Mouse (Mus musculus): ENCODE measurements around the gene Fam189a1. TPM values are rescaled to one million over a fixed set of nuclear protein-coding genes. Genes with fewer than 3 reads are reported as not detected.

Gene Fam189a1
- polyA plus RNA-seq, 1 experiment, result not detected

- Histone ChIP-seq H3K9me3 (replicated peaks; ENCODE audit: control insufficient read depth, insufficient read depth, low read length, poor library complexity, severe bottlenecking) (no peaks in the 10 kb centered on the region), H3K4me1 (ENCODE audit: control insufficient read depth, insufficient read depth, low read length) (no peaks in the 10 kb centered on the region)
- TF ChIP-seq POLR2A (IDR thresholded peaks at IDR 0.05; ENCODE audit: insufficient read depth, low read length) (no peak), EP300 (IDR thresholded peaks at IDR 0.05; ENCODE audit: insufficient read depth, low read depth, low read length) (no peak), CTCF (IDR thresholded peaks at IDR 0.05; ENCODE audit: low read depth, low read length) (no peak)
Measured at GRCm38 (mm10) chr7:65049236-65049954, 107.0 kb downstream of the Fam189a1 start.

DNA sequence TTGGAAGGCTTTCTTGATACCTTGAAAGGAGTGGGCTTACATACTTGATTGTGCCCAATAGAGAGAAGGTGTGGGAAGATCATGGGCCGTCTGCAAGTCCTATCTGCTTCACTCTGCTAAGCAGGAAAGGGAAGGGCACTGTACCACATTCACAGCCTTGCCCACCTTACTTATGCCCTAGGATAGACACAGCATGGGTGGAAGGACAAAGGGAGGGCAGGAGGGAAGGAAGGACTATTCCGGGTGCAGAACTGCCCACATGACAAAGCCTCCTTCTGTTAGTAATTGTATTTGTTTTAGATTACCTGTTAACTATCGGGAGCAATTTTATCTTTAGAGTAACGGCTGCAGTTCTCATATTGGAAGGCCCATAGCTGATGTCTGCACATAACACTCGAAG lies 108.7 kb downstream of the Fam189a1 start:
- H3K27me3 ChIP-seq (ENCODE audit: control insufficient read depth, insufficient read depth, low read length, poor library complexity, severe bottlenecking), result no peaks in the 10 kb centered on the region
- H3K4me1 ChIP-seq (ENCODE audit: control insufficient read depth, insufficient read depth, low read length), result no peaks in the 10 kb centered on the region
- H3K27ac ChIP-seq (ENCODE audit: insufficient read depth, low read length), result no peak overlapping the region
- no peaks in the 10 kb centered on the region for H3K36me3 ChIP-seq (ENCODE audit: control insufficient read depth, insufficient read depth, low read length, poor library complexity, severe bottlenecking)
- H3K4me3 ChIP-seq (ENCODE audit: low read depth, low read length), result no peak overlapping the region
- TF ChIP-seq CTCF (IDR thresholded peaks at IDR 0.05; ENCODE audit: low read depth, low read length) (no peak), POLR2A (IDR thresholded peaks at IDR 0.05; ENCODE audit: insufficient read depth, low read length) (no peak), EP300 (IDR thresholded peaks at IDR 0.05; ENCODE audit: insufficient read depth, low read depth, low read length) (no peak)
- no peak overlapping the region for H3K9ac ChIP-seq (ENCODE audit: low read depth, poor library complexity, severe bottlenecking)
- no peaks in the 10 kb centered on the region for H3K9me3 ChIP-seq (replicated peaks; ENCODE audit: control insufficient read depth, insufficient read depth, low read length, poor library complexity, severe bottlenecking)

More at GRCm38 (mm10) chr7:65049236-65049954, 107.0 kb downstream of the Fam189a1 start:
- Histone ChIP-seq H3K4me3 (ENCODE audit: low read depth, low read length) (no peak overlapping the region), H3K9ac (ENCODE audit: low read depth, poor library complexity, severe bottlenecking) (no peak overlapping the region), H3K36me3 (ENCODE audit: control insufficient read depth, insufficient read depth, low read length, poor library complexity, severe bottlenecking) (no peaks in the 10 kb centered on the region), H3K27me3 (ENCODE audit: control insufficient read depth, insufficient read depth, low read length, poor library complexity, severe bottlenecking) (no peaks in the 10 kb centered on the region), H3K27ac (ENCODE audit: insufficient read depth, low read length) (no peak overlapping the region)

- Histone ChIP-seq H3K36me3 (ENCODE audit: control insufficient read depth, insufficient read depth, low read length, poor library complexity, severe bottlenecking) (no peaks in the 10 kb centered on the region), H3K4me1 (ENCODE audit: control insufficient read depth, insufficient read depth, low read length) (no peaks in the 10 kb centered on the region), H3K4me3 (ENCODE audit: low read depth, low read length) (no peak overlapping the region), H3K9me3 (replicated peaks; ENCODE audit: control insufficient read depth, insufficient read depth, low read length, poor library complexity, severe bottlenecking) (no peaks in the 10 kb centered on the region), H3K27ac (ENCODE audit: insufficient read depth, low read length) (no peak overlapping the region), H3K9ac (ENCODE audit: low read depth, poor library complexity, severe bottlenecking) (no peak overlapping the region), H3K27me3 (ENCODE audit: control insufficient read depth, insufficient read depth, low read length, poor library complexity, severe bottlenecking) (no peaks in the 10 kb centered on the region)
- TF ChIP-seq CTCF (IDR thresholded peaks at IDR 0.05; ENCODE audit: low read depth, low read length) (no peak), EP300 (IDR thresholded peaks at IDR 0.05; ENCODE audit: insufficient read depth, low read depth, low read length) (no peak), POLR2A (IDR thresholded peaks at IDR 0.05; ENCODE audit: insufficient read depth, low read length) (no peak)
Measured at GRCm38 (mm10) chr7:65046690-65047089, 109.7 kb downstream of the Fam189a1 start.

DNA sequence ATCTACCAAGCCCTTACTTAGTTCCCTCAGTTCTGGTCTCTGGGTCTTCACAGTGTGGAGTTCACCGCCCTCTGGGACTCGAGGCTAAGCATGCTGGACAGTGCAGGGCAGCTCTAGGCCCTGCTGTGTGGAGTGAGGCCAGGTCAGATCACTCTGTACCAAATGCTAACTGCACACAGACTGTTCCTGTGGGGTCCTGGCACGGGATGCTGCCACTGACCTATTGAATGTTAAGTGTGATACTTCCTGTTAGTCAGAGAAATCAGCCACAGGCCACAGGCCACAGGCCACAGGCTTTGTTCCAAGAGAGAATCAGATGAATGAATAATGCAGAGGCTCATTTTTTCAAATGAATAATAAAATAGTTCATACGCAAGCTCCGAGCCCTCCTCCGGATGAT lies 112.1 kb downstream of the Fam189a1 start:
- Histone ChIP-seq H3K9me3 (replicated peaks; ENCODE audit: control insufficient read depth, insufficient read depth, low read length, poor library complexity, severe bottlenecking) (no peaks in the 10 kb centered on the region), H3K27ac (ENCODE audit: insufficient read depth, low read length) (no peak overlapping the region), H3K36me3 (ENCODE audit: control insufficient read depth, insufficient read depth, low read length, poor library complexity, severe bottlenecking) (no peaks in the 10 kb centered on the region), H3K9ac (ENCODE audit: low read depth, poor library complexity, severe bottlenecking) (no peak overlapping the region), H3K4me3 (ENCODE audit: low read depth, low read length) (no peak overlapping the region), H3K27me3 (ENCODE audit: control insufficient read depth, insufficient read depth, low read length, poor library complexity, severe bottlenecking) (no peaks in the 10 kb centered on the region), H3K4me1 (ENCODE audit: control insufficient read depth, insufficient read depth, low read length) (no peaks in the 10 kb centered on the region)
- TF ChIP-seq EP300 (IDR thresholded peaks at IDR 0.05; ENCODE audit: insufficient read depth, low read depth, low read length) (no peak), CTCF (IDR thresholded peaks at IDR 0.05; ENCODE audit: low read depth, low read length) (no peak), POLR2A (IDR thresholded peaks at IDR 0.05; ENCODE audit: insufficient read depth, low read length) (no peak)

DNA sequence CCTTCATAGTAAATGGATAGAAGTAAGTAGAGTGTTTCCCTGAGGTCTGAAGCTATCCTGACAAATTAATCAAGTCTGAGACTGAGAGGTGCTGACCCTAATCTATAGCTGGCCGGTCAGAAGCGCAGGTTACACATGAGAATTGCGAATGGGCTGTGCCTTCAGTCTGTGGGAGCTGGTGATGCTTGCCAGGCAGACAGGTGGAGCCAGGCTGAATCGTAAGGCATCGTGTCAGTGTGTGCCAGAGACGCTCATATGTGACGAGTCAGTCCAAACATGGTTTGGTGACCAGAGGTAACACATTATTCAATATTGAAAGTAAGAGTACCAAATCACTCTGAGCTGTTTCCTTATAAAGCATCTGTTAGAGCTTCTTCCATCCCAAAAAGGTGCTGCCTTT lies 115.3 kb downstream of the Fam189a1 start:
- Histone ChIP-seq H3K27ac (ENCODE audit: insufficient read depth, low read length) (no peak overlapping the region), H3K9ac (ENCODE audit: low read depth, poor library complexity, severe bottlenecking) (no peak overlapping the region)
- TF ChIP-seq CTCF (IDR thresholded peaks at IDR 0.05; ENCODE audit: low read depth, low read length), result no peak
- TF ChIP-seq EP300 (IDR thresholded peaks at IDR 0.05; ENCODE audit: insufficient read depth, low read depth, low read length), result no peak
- no peak for TF ChIP-seq POLR2A (IDR thresholded peaks at IDR 0.05; ENCODE audit: insufficient read depth, low read length)

DNA sequence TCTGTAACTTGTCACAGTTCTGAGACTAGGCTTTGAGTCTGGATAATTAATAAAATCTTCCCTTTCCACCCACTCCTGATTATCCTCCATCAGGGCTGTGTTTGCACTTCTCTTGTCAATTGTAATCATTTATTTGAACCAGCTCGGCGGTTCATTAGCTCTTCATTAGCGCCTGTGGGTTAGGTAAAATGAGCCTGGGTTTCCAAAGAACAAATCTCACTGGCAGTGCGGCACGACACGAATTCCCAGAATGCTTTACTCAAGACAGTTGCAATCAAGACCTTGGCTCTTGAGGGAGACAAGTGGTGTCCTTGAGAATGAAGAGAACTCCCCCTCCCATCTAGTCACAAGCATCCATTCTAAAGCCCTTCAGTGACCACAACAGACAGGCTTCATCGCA lies 124.6 kb downstream of the Fam189a1 start:
- TF ChIP-seq EP300 (IDR thresholded peaks at IDR 0.05; ENCODE audit: insufficient read depth, low read depth, low read length) (no peak), CTCF (IDR thresholded peaks at IDR 0.05; ENCODE audit: low read depth, low read length) (no peak), POLR2A (IDR thresholded peaks at IDR 0.05; ENCODE audit: insufficient read depth, low read length) (no peak)

More for the DNA sequence above, 115.3 kb downstream of the Fam189a1 start:
- no peak overlapping the region for H3K4me3 ChIP-seq (ENCODE audit: low read depth, low read length)
- no peaks in the 10 kb centered on the region for H3K36me3 ChIP-seq (ENCODE audit: control insufficient read depth, insufficient read depth, low read length, poor library complexity, severe bottlenecking)
- no peaks in the 10 kb centered on the region for H3K27me3 ChIP-seq (ENCODE audit: control insufficient read depth, insufficient read depth, low read length, poor library complexity, severe bottlenecking)
- H3K9me3 ChIP-seq (replicated peaks; ENCODE audit: control insufficient read depth, insufficient read depth, low read length, poor library complexity, severe bottlenecking), result no peaks in the 10 kb centered on the region
- H3K4me1 ChIP-seq (ENCODE audit: control insufficient read depth, insufficient read depth, low read length), result no peaks in the 10 kb centered on the region

More for the DNA sequence above, 124.6 kb downstream of the Fam189a1 start:
- no peak overlapping the region for H3K27ac ChIP-seq (ENCODE audit: insufficient read depth, low read length)
- no peak overlapping the region for H3K4me3 ChIP-seq (ENCODE audit: low read depth, low read length)
- H3K9ac ChIP-seq (ENCODE audit: low read depth, poor library complexity, severe bottlenecking), result no peak overlapping the region
- no peaks in the 10 kb centered on the region for H3K4me1 ChIP-seq (ENCODE audit: control insufficient read depth, insufficient read depth, low read length)
- H3K9me3 ChIP-seq (replicated peaks; ENCODE audit: control insufficient read depth, insufficient read depth, low read length, poor library complexity, severe bottlenecking), result no peaks in the 10 kb centered on the region
- H3K36me3 ChIP-seq (ENCODE audit: control insufficient read depth, insufficient read depth, low read length, poor library complexity, severe bottlenecking), result no peaks in the 10 kb centered on the region
- no peaks in the 10 kb centered on the region for H3K27me3 ChIP-seq (ENCODE audit: control insufficient read depth, insufficient read depth, low read length, poor library complexity, severe bottlenecking)

All from ES-Bruce4 (cell line).